Mouse (Mus musculus): ENCODE measurements around the gene Igf1.

DNA sequence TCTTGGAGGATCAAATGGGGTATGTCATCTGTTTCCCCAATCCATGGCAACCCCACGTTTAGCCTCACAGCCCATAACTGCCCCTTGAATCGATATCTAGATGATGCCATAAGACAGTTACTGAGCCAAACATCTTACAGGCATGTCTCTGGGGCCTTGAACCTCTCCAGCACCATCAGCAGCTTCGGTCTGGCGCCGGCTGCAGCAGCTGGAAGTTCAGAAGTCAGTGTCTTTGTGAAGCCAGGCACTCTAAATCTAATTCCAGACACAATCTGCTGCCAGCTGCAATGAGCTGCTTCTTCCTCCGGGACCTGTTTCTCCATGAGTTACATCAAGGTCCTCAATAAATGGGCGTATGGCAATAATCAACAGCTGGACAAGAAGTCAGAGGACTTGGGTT, 40.3 kb upstream of the Igf1 start:
- TF ChIP-seq CTCF (IDR thresholded peaks at IDR 0.05; ENCODE audit: low read depth): no peak
- TF ChIP-seq EP300 (IDR thresholded peaks at IDR 0.05; ENCODE audit: low read depth): no peak

Data from heart, postnatal 0 days (tissue).